Mouse (Mus musculus) heart, postnatal 0 days (tissue): ENCODE data around the gene Cept1. TPM values are rescaled to one million over a fixed set of nuclear protein-coding genes. Genes with fewer than 3 reads are reported as not detected.

ENCODE experiments used
- ATAC-seq: fragments of 200-750 bp; cut with Nextera tagmentation; 2 replicates; pipeline ENCODE4 v1.8.0; 2017; ENCODE audit warnings: low read depth, moderate number of reproducible peaks, moderate library complexity; ENCODE audit not compliant: insufficient read depth
- DNase-seq: peaks from one replicate; pipeline ENCODE4 v3.0.0-alpha.2; 2016; ENCODE audit warnings: low spot score
- H3K27ac ChIP-seq: fragments of 300-500 bp; sonication (generic); 2 replicates; pipeline ENCODE4 v1.5.1; 2014; ENCODE audit warnings: low read depth, mild to moderate bottlenecking
- H3K27me3 ChIP-seq: fragments of 300-500 bp; sonication (generic); 2 replicates; pipeline ENCODE4 v1.6.1; 2014; ENCODE audit warnings: low read length, mixed read lengths; ENCODE audit not compliant: control insufficient read depth, insufficient read depth
- H3K36me3 ChIP-seq: fragments of 300-500 bp; sonication (generic); replicated peaks from 2 replicates; pipeline ENCODE4 v1.6.1; 2014; ENCODE audit warnings: low read length, mixed read lengths; ENCODE audit not compliant: control insufficient read depth, insufficient read depth
- H3K4me1 ChIP-seq: fragments of 300-500 bp; sonication (generic); 2 replicates; pipeline ENCODE4 v1.6.1; 2014; ENCODE audit warnings: antibody characterized with exemption; ENCODE audit not compliant: control insufficient read depth, insufficient read depth
- H3K4me2 ChIP-seq: fragments of 300-500 bp; sonication (generic); 2 replicates; pipeline ENCODE4 v1.6.1; 2014; ENCODE audit warnings: low read depth, mild to moderate bottlenecking, low read length, moderate library complexity
- H3K4me3 ChIP-seq: fragments of 300-500 bp; sonication (generic); 2 replicates; pipeline ENCODE4 v1.5.1; 2014; ENCODE audit warnings: low read depth, low read length
- H3K9ac ChIP-seq: fragments of 300-500 bp; sonication (generic); replicated peaks from 2 replicates; pipeline ENCODE4 v1.6.1; 2014; ENCODE audit warnings: low read depth, low read length, mixed read lengths
- H3K9me3 ChIP-seq: fragments of 300-500 bp; sonication (generic); replicated peaks from 2 replicates; pipeline ENCODE4 v1.6.1; 2016; ENCODE audit warnings: low read length; ENCODE audit not compliant: control insufficient read depth
- CTCF ChIP-seq: IDR thresholded peaks from 2 replicates; pipeline ENCODE4 v1.5.1; 2016; ENCODE audit warnings: antibody characterized with exemption, control low read depth, low read depth
- EP300 ChIP-seq: IDR thresholded peaks from 2 replicates; pipeline ENCODE4 v1.6.1; 2016; ENCODE audit warnings: antibody characterized with exemption, low read depth
- WGBS: fragments of 180-500 bp; shearing (Covaris S2); extraction: QIAGEN DNeasy Blood & Tissue Kit; methylation state at CpG from one replicate; pipeline ENCODE4 v1.1.7; 2014; 5-methylcytosine and 5-hydroxymethylcytosine counted together
- polyA plus RNA-seq: library from polyadenylated mRNA; unstranded; fragments of >200 nt; fragmentation: Nextera tagmentation; extraction: Ambion mirVana; gene quantifications from 2 replicates; pipeline ENCODE4 v1.2.1, GENCODE M21; 2015
- total RNA-seq: library from RNA; depleted of rRNA; stranded (reverse); fragments of >200 nt; gene quantifications from 2 replicates; pipeline ENCODE4 v1.2.3, GENCODE M21; 2014; ENCODE audit warnings: low replicate concordance

The Cept1 gene
- total and polyA plus RNA-seq, 2 experiments from 2014 or later, result 21.2 to 29.3 TPM

- 85% methylated on average over 1 of the region's 1 CpGs for WGBS
- H3K4me1 ChIP-seq, result peaks cover 19% of the 10 kb centered on the region; the same call in 1 of the 2 replicates
- H3K9me3 ChIP-seq, result no peaks in the 10 kb centered on the region
- no peak overlapping the region for H3K4me3 ChIP-seq
- no peak overlapping the region for H3K9ac ChIP-seq
- H3K4me2 ChIP-seq, result no peak overlapping the region
- no peak overlapping the region for H3K27ac ChIP-seq
- ATAC-seq (no peak), DNase-seq (no peak)
- TF ChIP-seq CTCF, result no peak
- TF ChIP-seq EP300, result no peak
- H3K36me3 ChIP-seq, result no peaks in the 10 kb centered on the region
- no peaks in the 10 kb centered on the region for H3K27me3 ChIP-seq
These were observed 52.1 kb downstream of the Cept1 start for GRCm38 (mm10) chr3:106495346-106496044.

DNA sequence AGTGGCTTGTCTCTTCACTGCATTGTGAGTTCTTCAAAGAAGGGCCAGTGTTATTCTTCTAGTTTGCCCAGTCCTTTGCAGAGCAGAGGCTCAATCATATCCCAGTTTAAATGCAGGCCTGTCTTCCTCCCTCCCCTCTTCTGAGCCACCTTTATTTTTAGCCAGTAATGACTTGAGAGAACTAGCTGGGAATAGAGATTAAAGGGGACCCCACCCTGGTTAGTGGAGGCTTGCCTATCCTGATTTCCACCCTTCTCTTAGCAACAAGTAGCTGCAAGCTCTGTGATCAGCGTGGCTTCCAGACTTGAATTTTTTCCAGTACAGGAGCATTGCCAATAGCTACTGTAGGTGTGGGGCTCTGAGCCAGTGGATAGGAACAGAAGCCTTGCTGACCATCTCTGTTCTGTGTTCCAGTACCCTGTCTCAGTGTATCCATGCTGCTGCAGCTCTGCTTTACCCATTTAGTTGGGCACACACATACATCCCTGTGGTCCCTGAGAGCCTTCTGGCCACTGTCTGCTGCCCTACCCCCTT is 53.1 kb downstream of the Cept1 start:
- Histone ChIP-seq H3K9ac (no peak overlapping the region), H3K36me3 (no peaks in the 10 kb centered on the region), H3K4me1 (peaks cover 18% of the 10 kb centered on the region; the same call in 1 of the 2 replicates), H3K9me3 (no peaks in the 10 kb centered on the region), H3K4me3 (no peak overlapping the region), H3K27ac (0 out of 2 replicates have a peak overlapping the region, but pooled peaks have one; percentile 12), H3K27me3 (no peaks in the 10 kb centered on the region), H3K4me2 (no peak overlapping the region)
- DNase-seq, result peak; percentile 20
- ATAC-seq, result no peak; the same call in 1 of the 2 replicates
- TF ChIP-seq EP300, result no peak
- no peak for TF ChIP-seq CTCF
- 17% methylated on average over 1 of the region's 1 CpGs for WGBS

GRCm38 (mm10) chr3:106493882-106494281 is 53.7 kb downstream of the Cept1 start:
- Histone ChIP-seq H3K9ac (no peak overlapping the region), H3K4me3 (no peak overlapping the region), H3K9me3 (no peaks in the 10 kb centered on the region), H3K4me2 (no peak overlapping the region), H3K27ac (peak overlapping the region; percentile 17; the same call in 1 of the 2 replicates), H3K36me3 (no peaks in the 10 kb centered on the region), H3K27me3 (no peaks in the 10 kb centered on the region), H3K4me1 (peaks cover 18% of the 10 kb centered on the region; the same call in 1 of the 2 replicates)
- no peak for TF ChIP-seq CTCF
- no peak for TF ChIP-seq EP300
- ATAC-seq (no peak), DNase-seq (no peak)
- 39% methylated on average over 3 of the region's 3 CpGs for WGBS

GRCm38 (mm10) chr3:106493202-106493601 is 54.4 kb downstream of the Cept1 start:
- WGBS, result 71% methylated on average over 8 of the region's 8 CpGs
- no peak overlapping the region for H3K4me3 ChIP-seq
- TF ChIP-seq EP300 (no peak), CTCF (no peak)
- H3K9me3 ChIP-seq, result no peaks in the 10 kb centered on the region
- no peak overlapping the region for H3K4me2 ChIP-seq
- peaks cover 18% of the 10 kb centered on the region; the same call in 1 of the 2 replicates for H3K4me1 ChIP-seq
- ATAC-seq (no peak), DNase-seq (no peak)
- H3K27me3 ChIP-seq, result no peaks in the 10 kb centered on the region
- H3K36me3 ChIP-seq, result no peaks in the 10 kb centered on the region
- H3K9ac ChIP-seq, result no peak overlapping the region
- H3K27ac ChIP-seq, result no peak overlapping the region; the same call in 1 of the 2 replicates

DNA sequence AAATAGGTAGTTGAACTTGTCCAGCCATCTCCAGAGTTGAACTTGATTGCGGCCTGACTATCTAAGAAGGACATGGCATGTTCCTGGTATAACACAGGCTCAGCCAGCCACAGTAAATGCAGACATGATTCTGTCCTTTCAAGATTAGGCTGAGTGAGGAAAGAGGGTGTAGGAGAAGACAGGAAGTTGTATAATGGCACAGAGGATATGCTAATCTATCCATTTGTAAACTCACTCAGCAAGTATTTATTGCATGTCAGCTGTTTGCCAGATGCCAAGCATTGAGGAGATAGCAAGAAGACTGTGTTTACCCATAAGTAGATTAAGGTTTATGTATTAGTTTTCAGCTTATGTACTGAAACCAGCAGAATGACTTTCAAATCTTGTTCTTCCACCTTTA is 54.9 kb downstream of the Cept1 start:
- Histone ChIP-seq H3K4me2 (no peak overlapping the region), H3K4me3 (no peak overlapping the region), H3K27me3 (no peaks in the 10 kb centered on the region), H3K4me1 (peaks cover 16% of the 10 kb centered on the region; the same call in 1 of the 2 replicates), H3K27ac (no peak overlapping the region), H3K9me3 (no peaks in the 10 kb centered on the region), H3K9ac (no peak overlapping the region), H3K36me3 (no peaks in the 10 kb centered on the region)
- no peak for DNase-seq
- no peak for ATAC-seq
- TF ChIP-seq CTCF (no peak), EP300 (no peak)
- WGBS, result 55% methylated on average over 1 of the region's 1 CpGs
